Mouse (Mus musculus): ENCODE measurements around the gene Qrich2. TPM values are rescaled to one million over a fixed set of nuclear protein-coding genes. Genes with fewer than 3 reads are reported as not detected.
"Not testable (repeated sequence)": the region's sequence is repeated elsewhere in the genome, so short reads cannot be mapped to it uniquely, and the experiment has no call there.

Qrich2 gene
- polyA plus RNA-seq, 1 experiment from 2014 or later = not detected

DNA sequence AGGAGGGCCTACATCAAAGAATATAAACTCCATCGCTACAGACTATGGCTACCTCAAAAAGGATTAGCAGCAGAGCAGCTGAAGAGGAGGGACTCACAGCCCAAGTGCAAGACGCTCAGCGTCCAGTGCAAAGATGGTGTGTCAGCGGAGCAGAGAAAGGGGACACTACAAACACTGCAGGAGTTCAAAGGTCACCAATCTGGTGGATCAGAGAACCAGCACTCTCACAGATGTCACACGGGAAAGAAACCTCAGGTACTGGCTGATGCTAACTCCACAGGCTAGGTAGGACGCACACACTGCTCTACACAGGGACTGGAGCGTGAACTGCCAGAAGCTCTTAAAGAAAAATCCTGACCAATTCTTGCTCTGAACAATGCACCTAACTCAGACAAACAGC, 12.9 kb upstream of the Qrich2 start:
- no peak overlapping the region for H3K4me3 ChIP-seq (replicated peaks; ENCODE audit: low read length)
- no peak overlapping the region for H3K27ac ChIP-seq
- 82% methylated on average over 7 of the region's 7 CpGs for WGBS

DNA sequence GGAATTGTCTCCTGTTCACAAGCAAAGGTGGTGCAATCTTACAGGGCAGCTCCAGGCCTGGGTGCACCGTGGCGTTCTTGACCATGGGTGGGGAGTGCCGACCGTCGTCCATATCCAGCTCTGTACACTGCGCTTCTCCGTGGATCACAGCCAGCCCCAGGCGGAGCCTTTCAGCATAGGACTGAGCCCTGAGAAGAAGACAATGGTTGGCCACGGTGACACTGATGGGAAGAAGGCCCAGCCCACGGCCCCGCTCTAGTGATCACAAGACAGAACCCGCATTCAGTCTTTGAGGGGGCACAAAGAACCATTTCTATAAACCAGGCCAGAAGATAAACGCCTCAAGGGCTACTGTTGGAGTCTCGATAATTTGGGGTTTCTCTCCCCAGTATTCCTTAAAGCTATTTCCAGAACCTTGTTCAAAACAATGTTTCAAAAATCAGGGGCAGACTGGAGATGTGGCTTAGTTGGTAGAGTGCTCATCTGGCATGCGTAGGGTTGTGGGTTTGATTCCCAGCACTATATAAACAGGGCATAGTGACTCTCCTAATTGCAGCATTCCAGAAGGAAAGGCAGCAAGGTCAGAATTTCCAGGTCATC, 11.2 kb upstream of the Qrich2 start:
- Histone ChIP-seq H3K27ac (no peak overlapping the region), H3K9ac (no peak overlapping the region), H3K4me1 (replicated peaks; ENCODE audit: control insufficient read depth, insufficient read depth, low read length) (no peaks in the 10 kb centered on the region), H3K9me3 (ENCODE audit: control insufficient read depth, low read length) (no peaks in the 10 kb centered on the region), H3K4me3 (replicated peaks; ENCODE audit: low read length) (no peak overlapping the region), H3K36me3 (replicated peaks; ENCODE audit: control insufficient read depth, insufficient read depth) (peaks cover 99% of the 10 kb centered on the region), H3K27me3 (ENCODE audit: control insufficient read depth, insufficient read depth, low read length) (no peaks in the 10 kb centered on the region), H3K4me2 (replicated peaks) (no peak overlapping the region)
- 74% methylated on average over 15 of the region's 15 CpGs for WGBS
- ATAC-seq (ENCODE audit: low FRiP score) = no peak
- DNase-seq (ENCODE audit: low spot score) = no peak

More for the DNA sequence above, 12.9 kb upstream of the Qrich2 start:
- no peak overlapping the region for H3K4me2 ChIP-seq (replicated peaks)
- H3K9me3 ChIP-seq (ENCODE audit: control insufficient read depth, low read length) = no peaks in the 10 kb centered on the region
- ATAC-seq (ENCODE audit: low FRiP score) (no peak), DNase-seq (ENCODE audit: low spot score) (no peak)
- H3K9ac ChIP-seq = no peak overlapping the region
- H3K36me3 ChIP-seq (replicated peaks; ENCODE audit: control insufficient read depth, insufficient read depth) = peaks cover 96% of the 10 kb centered on the region
- no peaks in the 10 kb centered on the region for H3K27me3 ChIP-seq (ENCODE audit: control insufficient read depth, insufficient read depth, low read length)
- no peaks in the 10 kb centered on the region for H3K4me1 ChIP-seq (replicated peaks; ENCODE audit: control insufficient read depth, insufficient read depth, low read length)

DNA sequence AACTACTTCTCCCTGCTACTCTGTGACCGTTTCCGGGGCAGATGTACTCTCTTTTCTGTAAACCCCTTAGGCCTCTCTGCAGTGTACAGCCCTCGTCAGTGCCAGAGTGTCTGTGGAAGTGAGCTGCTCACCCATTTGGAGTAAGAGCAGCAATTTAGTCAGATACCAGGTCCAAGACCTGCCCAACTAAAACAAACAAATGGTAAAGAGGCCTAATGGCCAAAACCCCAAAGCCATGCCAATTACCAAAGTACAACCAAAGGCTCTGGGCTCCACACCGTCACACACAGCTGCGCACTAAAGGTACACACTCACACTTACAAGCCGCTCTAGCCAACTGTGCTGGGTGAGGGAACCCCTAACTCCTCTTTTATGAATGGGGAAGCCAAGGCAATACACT, 10.7 kb upstream of the Qrich2 start:
- no peaks in the 10 kb centered on the region for H3K4me1 ChIP-seq (replicated peaks; ENCODE audit: control insufficient read depth, insufficient read depth, low read length)
- no peak overlapping the region for H3K4me3 ChIP-seq (replicated peaks; ENCODE audit: low read length)
- ATAC-seq (ENCODE audit: low FRiP score) = no peak
- no peak overlapping the region for H3K27ac ChIP-seq
- no peak for DNase-seq (ENCODE audit: low spot score)
- no peak overlapping the region for H3K9ac ChIP-seq
- H3K4me2 ChIP-seq (replicated peaks) = no peak overlapping the region
- H3K36me3 ChIP-seq (replicated peaks; ENCODE audit: control insufficient read depth, insufficient read depth) = peaks cover 99% of the 10 kb centered on the region
- H3K27me3 ChIP-seq (ENCODE audit: control insufficient read depth, insufficient read depth, low read length) = no peaks in the 10 kb centered on the region
- H3K9me3 ChIP-seq (ENCODE audit: control insufficient read depth, low read length) = no peaks in the 10 kb centered on the region
- WGBS = 92% methylated on average over 6 of the region's 6 CpGs

DNA sequence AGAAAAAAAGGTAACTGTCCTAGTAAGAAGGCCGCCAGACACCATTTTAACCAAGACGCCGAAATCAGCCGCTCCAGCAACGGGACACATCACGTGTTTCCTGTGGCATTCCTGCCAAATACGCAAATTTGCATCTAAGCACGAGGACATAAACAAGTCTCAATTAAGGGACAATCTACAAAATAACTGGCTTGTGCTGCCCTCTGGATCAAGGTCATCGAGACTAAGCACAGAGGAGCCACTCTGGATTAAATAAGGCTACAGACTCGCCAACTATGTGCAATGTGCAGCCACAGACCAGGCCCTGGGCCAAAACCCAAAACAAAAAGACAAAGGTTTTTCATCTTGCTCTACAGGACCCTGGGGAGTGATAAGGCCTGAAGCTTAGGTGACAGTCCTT, 10.0 kb upstream of the Qrich2 start:
- H3K4me2 ChIP-seq (replicated peaks) = no peak overlapping the region
- DNase-seq (ENCODE audit: low spot score) (no peak), ATAC-seq (ENCODE audit: low FRiP score) (no peak)
- H3K4me1 ChIP-seq (replicated peaks; ENCODE audit: control insufficient read depth, insufficient read depth, low read length) = no peaks in the 10 kb centered on the region
- H3K27ac ChIP-seq = no peak overlapping the region
- H3K36me3 ChIP-seq (replicated peaks; ENCODE audit: control insufficient read depth, insufficient read depth) = peaks cover 99% of the 10 kb centered on the region
- H3K4me3 ChIP-seq (replicated peaks; ENCODE audit: low read length) = no peak overlapping the region
- WGBS = 84% methylated on average over 10 of the region's 10 CpGs
- no peaks in the 10 kb centered on the region for H3K9me3 ChIP-seq (ENCODE audit: control insufficient read depth, low read length)
- no peak overlapping the region for H3K9ac ChIP-seq
- no peaks in the 10 kb centered on the region for H3K27me3 ChIP-seq (ENCODE audit: control insufficient read depth, insufficient read depth, low read length)

DNA sequence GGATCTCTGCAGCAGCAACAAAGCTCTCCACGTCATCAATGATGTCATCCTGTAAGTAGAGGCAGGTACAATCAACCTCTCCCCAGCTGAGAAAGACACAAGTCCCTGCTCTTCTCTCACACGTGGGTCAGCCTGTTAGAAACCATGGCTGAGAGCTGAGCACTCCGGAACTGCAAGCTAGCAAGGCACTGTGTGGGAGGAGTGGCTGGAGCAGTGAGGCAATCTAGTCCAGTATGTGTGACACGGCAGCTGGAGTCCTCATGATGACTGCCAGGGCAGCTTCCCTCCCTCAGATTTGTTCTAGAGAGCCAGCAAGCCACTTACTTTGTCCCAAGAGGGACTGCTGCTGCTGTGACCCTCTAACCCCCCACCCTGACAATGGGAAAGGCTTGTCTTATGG, 6.2 kb upstream of the Qrich2 start:
- WGBS = 85% methylated on average over 4 of the region's 4 CpGs
- Histone ChIP-seq H3K9me3 (ENCODE audit: control insufficient read depth, low read length) (no peaks in the 10 kb centered on the region), H3K27ac (no peak overlapping the region), H3K27me3 (ENCODE audit: control insufficient read depth, insufficient read depth, low read length) (no peaks in the 10 kb centered on the region), H3K36me3 (replicated peaks; ENCODE audit: control insufficient read depth, insufficient read depth) (peaks cover 82% of the 10 kb centered on the region), H3K9ac (no peak overlapping the region), H3K4me2 (replicated peaks) (no peak overlapping the region), H3K4me3 (replicated peaks; ENCODE audit: low read length) (no peak overlapping the region), H3K4me1 (replicated peaks; ENCODE audit: control insufficient read depth, insufficient read depth, low read length) (no peaks in the 10 kb centered on the region)
- ATAC-seq (ENCODE audit: low FRiP score) (no peak), DNase-seq (ENCODE audit: low spot score) (no peak)

DNA sequence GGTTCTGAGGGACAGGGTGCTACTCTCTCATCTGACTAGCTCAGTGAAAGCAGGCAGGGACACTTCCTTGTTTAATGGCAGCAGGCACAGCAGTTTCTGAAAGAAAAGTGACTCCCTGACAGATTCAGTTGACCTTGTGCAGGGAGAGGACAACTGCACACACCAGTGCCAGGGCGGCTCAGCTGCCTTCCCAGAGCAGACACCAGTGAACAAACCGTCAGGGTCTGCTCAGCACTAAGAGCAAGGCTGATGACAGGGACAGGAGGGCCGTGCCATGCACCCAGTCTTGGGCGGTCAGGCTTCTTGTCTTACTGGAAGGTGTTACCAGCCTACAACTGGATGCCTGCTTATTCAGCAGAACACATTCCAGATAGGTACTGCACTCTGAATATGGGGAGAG, 4.9 kb upstream of the Qrich2 start:
- H3K9ac ChIP-seq = no peak overlapping the region
- no peaks in the 10 kb centered on the region for H3K4me1 ChIP-seq (replicated peaks; ENCODE audit: control insufficient read depth, insufficient read depth, low read length)
- H3K36me3 ChIP-seq (replicated peaks; ENCODE audit: control insufficient read depth, insufficient read depth) = peaks cover 68% of the 10 kb centered on the region
- 85% methylated on average over 4 of the region's 4 CpGs for WGBS
- no peaks in the 10 kb centered on the region for H3K9me3 ChIP-seq (ENCODE audit: control insufficient read depth, low read length)
- H3K4me3 ChIP-seq (replicated peaks; ENCODE audit: low read length) = no peak overlapping the region
- no peak for ATAC-seq (ENCODE audit: low FRiP score)
- H3K4me2 ChIP-seq (replicated peaks) = no peak overlapping the region
- DNase-seq (ENCODE audit: low spot score) = no peak
- H3K27ac ChIP-seq = no peak overlapping the region
- H3K27me3 ChIP-seq (ENCODE audit: control insufficient read depth, insufficient read depth, low read length) = no peaks in the 10 kb centered on the region

DNA sequence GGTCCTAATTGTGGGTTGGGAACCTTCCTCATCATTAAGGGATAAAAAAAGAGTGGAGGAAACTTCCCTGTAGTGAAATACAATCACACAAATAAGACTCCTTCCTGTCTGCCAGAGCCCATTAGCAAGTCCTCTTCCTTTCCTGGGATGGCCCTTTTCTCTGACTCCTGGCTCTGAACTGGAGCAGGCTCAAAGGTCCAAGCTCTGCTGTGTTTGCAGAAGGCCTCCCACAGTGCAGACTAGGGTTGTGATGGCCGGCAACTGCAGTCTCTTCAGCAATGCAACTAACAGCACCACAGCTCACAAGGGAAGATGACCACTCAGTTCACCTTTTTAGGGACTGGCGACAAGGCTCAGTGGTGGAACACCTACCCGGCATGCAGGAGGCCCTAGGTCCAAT, 4.2 kb upstream of the Qrich2 start:
- H3K4me1 ChIP-seq (replicated peaks; ENCODE audit: control insufficient read depth, insufficient read depth, low read length) = no peaks in the 10 kb centered on the region
- H3K4me2 ChIP-seq (replicated peaks) = no peak overlapping the region
- H3K27me3 ChIP-seq (ENCODE audit: control insufficient read depth, insufficient read depth, low read length) = no peaks in the 10 kb centered on the region
- 81% methylated on average over 3 of the region's 3 CpGs for WGBS
- no peak overlapping the region for H3K9ac ChIP-seq
- ATAC-seq (ENCODE audit: low FRiP score) = no peak
- no peak overlapping the region for H3K27ac ChIP-seq
- peaks cover 62% of the 10 kb centered on the region for H3K36me3 ChIP-seq (replicated peaks; ENCODE audit: control insufficient read depth, insufficient read depth)
- DNase-seq (ENCODE audit: low spot score) = no peak
- H3K9me3 ChIP-seq (ENCODE audit: control insufficient read depth, low read length) = no peaks in the 10 kb centered on the region
- no peak overlapping the region for H3K4me3 ChIP-seq (replicated peaks; ENCODE audit: low read length)

DNA sequence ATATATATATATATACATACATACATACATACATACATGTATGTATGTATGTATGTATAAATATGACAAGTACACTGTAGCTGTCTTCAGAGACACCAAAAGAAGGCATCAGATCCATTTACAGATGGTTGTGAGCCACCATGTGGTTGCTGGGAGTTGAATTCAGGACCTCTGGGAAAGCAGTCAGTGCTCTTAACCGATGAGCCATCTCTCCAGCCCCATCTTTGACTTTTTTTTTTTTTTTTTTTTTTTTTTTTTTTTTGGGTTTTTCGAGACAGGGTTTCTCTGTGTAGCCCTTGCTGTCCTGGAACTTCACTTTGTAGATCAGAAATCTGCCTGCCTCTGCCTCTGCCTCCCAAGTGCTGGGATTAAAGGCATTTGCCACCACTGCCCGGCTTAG, 2.3 kb upstream of the Qrich2 start:
- not testable (repeated sequence) for H3K27me3 ChIP-seq (ENCODE audit: control insufficient read depth, insufficient read depth, low read length); H3K27ac ChIP-seq; DNase-seq (ENCODE audit: low spot score); H3K4me2 ChIP-seq (replicated peaks); H3K4me3 ChIP-seq (replicated peaks; ENCODE audit: low read length); ATAC-seq (ENCODE audit: low FRiP score); H3K4me1 ChIP-seq (replicated peaks; ENCODE audit: control insufficient read depth, insufficient read depth, low read length); H3K9me3 ChIP-seq (ENCODE audit: control insufficient read depth, low read length); H3K9ac ChIP-seq
- WGBS = 85% methylated on average over 3 of the region's 3 CpGs
- peaks cover 44% of the 10 kb centered on the region for H3K36me3 ChIP-seq (replicated peaks; ENCODE audit: control insufficient read depth, insufficient read depth)

DNA sequence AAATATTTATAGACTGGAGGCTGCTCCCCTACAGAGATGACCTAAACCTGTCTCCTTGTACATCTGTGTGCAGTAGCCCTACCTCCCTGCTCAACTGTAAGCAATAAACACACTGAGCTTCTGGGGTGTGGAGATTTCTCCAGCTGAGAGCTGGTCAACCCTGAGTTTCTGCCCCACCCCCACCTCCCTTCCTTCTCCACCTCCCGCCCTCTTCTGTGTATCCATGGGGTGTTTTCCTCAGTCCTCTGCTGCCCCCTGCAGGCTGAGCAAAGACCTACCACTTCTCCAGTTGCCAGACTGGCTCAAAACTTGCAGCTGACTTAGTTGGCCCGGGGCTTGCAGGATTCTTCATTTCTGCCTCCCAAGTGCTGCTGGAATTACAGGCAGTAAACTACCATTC, 2.2 kb downstream of the Qrich2 start:
- H3K27ac ChIP-seq = no peak overlapping the region
- H3K36me3 ChIP-seq (replicated peaks; ENCODE audit: control insufficient read depth, insufficient read depth) = no peaks in the 10 kb centered on the region
- H3K4me2 ChIP-seq (replicated peaks) = no peak overlapping the region
- no peak overlapping the region for H3K9ac ChIP-seq
- no peaks in the 10 kb centered on the region for H3K27me3 ChIP-seq (ENCODE audit: control insufficient read depth, insufficient read depth, low read length)
- ATAC-seq (ENCODE audit: low FRiP score) (no peak; the same call in 1 of the 2 replicates), DNase-seq (ENCODE audit: low spot score) (peak; percentile 80)
- H3K4me3 ChIP-seq (replicated peaks; ENCODE audit: low read length) = no peak overlapping the region
- 10% methylated on average over 2 of the region's 2 CpGs for WGBS
- no peaks in the 10 kb centered on the region for H3K9me3 ChIP-seq (ENCODE audit: control insufficient read depth, low read length)
- H3K4me1 ChIP-seq (replicated peaks; ENCODE audit: control insufficient read depth, insufficient read depth, low read length) = no peaks in the 10 kb centered on the region

DNA sequence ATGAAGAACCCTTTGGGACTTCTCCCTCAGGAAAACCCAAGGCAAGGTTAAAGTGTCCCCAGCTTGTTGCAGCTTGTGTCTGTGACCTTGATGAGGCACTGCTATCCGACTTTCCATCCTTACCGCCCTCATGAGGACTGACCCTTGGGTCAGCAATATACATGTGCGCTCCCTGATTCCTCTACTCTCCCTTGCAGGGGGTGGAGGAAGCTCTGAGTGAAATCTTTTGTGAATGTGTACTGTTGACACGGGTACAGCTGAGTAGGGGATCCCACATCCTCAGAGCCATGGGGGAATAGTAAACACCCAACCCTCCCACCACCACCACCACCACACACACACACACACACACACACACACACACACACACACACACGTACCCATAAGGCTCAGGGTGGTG, 2.7 kb downstream of the Qrich2 start:
- Histone ChIP-seq H3K9me3 (ENCODE audit: control insufficient read depth, low read length) (no peaks in the 10 kb centered on the region), H3K4me3 (replicated peaks; ENCODE audit: low read length) (no peak overlapping the region), H3K27me3 (ENCODE audit: control insufficient read depth, insufficient read depth, low read length) (no peaks in the 10 kb centered on the region), H3K36me3 (replicated peaks; ENCODE audit: control insufficient read depth, insufficient read depth) (no peaks in the 10 kb centered on the region), H3K4me1 (replicated peaks; ENCODE audit: control insufficient read depth, insufficient read depth, low read length) (no peaks in the 10 kb centered on the region), H3K4me2 (replicated peaks) (no peak overlapping the region), H3K9ac (no peak overlapping the region), H3K27ac (no peak overlapping the region)
- WGBS = 60% methylated on average over 4 of the region's 5 CpGs
- no peak; the same call in 1 of the 2 replicates for ATAC-seq (ENCODE audit: low FRiP score)
- DNase-seq (ENCODE audit: low spot score) = no peak

Data from hindbrain, embryonic 14.5 days (tissue).